Mouse (Mus musculus): ENCODE measurements around the gene Cacna2d3.

Cacna2d3 gene

DNA sequence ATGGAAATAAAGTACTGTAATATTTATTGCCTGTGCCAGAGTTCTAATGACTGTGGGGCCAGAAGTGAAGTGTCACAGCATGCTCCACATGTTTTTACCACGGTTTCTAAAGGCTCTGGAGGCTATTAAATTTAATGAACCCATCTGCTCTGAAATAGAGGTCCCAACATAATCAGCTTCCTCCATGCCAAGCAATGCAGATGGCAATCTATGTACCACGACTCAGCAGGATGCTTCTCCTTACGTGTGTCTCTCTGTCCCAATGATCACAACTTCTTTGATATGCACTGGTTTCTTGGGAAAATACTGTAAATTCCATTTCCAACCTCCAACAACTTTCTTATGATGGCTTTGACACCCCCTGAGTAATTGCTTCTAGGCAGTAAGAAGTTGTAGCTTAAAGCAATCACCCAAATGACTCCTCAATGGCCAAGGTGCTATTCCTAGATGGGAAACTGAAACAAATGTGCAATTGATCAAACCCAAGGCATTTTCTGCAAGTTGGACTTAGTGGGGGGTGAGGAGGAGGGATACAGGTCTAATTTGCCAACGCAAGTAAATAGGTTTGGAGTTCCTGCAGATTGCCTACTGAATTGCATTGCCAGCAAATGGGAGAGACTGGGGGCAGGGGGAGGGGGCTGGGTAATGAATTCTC, 557.5 kb downstream of the Cacna2d3 start:
- no peak for DNase-seq (ENCODE audit: low spot score)

DNA sequence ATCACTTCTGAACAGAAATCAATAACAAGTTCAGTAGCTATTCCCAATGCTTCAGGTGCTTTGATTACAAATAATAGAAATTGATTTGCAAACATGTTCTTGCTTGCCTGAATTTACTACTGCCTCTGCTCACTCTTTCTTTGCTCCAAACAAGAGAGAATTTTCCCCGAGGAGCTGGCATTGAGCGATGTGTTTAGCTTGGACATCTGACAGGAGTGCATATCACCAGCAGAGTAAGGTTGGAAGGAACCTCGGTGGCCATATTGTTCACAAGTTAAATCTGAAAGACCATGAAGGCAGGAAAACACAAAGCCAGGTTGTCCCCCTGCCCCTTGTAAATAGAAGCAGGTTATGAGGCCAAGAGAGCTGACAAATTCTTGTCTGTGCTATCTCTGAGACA, 561.9 kb downstream of the Cacna2d3 start:
- DNase-seq (ENCODE audit: low spot score): no peak

DNA sequence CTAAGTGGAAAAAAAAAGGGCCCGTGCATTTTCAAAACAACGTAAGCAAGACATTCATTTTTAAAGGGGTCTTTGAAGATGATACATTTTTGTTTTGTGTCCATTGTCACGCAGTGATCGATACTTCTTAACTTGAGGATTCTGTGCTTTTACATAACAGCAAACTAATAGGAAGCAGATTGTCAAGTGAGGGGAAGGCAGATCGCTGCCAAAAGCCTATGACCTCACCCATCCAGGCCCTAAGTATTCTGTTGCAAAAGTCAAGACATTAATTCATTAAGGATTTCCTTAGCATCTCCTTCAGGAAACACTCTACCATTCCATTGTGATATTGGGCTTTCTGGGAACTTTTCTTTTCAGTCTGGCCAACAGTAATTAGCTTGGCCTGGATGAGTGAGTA, 564.6 kb downstream of the Cacna2d3 start:
- no peak for DNase-seq (ENCODE audit: low spot score)

GRCm38 (mm10) chr14:29144184-29144583, 577.5 kb downstream of the Cacna2d3 start:
- DNase-seq (ENCODE audit: low spot score): no peak

DNA sequence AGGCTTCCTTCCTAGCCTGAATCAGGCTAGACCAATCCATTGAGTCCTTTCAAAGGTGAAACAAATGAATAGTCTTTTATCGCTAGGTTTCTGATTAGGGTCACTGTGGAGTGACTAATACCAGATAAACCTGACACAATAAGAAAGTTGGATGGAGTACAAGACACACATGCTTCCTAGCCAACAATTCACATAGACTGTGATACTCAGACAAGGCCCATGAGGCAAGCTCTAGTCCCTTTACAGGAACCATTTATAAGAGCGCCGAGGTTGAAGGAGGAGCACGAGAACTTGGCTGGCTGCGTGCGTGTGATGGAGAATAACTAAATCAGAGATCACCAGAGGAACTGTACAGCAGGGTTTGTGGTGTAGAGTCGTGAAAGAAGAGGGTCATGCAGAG, 584.0 kb downstream of the Cacna2d3 start:
- DNase-seq (ENCODE audit: low spot score): no peak

- DNase-seq (ENCODE audit: low spot score): no peak
Measured at GRCm38 (mm10) chr14:29137006-29137579, 584.6 kb downstream of the Cacna2d3 start.

- no peak for DNase-seq (ENCODE audit: low spot score)
Measured at GRCm38 (mm10) chr14:29134901-29135300, 586.8 kb downstream of the Cacna2d3 start.

- no peak for DNase-seq (ENCODE audit: low spot score)
Measured at GRCm38 (mm10) chr14:29130511-29130910, 591.2 kb downstream of the Cacna2d3 start.

DNA sequence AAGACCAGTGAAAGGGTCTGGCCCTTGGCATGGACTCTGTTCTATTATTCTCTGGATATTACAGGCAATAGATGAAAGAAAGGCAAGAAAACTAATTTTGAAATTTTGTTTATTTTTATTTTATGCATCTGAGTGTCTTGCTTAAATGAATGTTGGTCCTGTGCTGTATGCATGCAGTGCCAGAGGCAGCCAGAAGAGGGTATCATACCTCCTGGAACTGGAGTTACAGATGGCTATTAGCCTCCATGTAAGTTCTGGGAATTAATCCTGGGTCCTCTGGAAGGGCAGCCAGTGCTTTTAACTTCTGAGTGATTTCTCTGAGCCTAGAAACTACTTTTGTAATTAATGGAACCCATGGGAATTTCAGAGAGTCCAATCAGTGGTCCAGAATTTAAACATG, 597.8 kb downstream of the Cacna2d3 start:
- DNase-seq (ENCODE audit: low spot score): no peak

DNA sequence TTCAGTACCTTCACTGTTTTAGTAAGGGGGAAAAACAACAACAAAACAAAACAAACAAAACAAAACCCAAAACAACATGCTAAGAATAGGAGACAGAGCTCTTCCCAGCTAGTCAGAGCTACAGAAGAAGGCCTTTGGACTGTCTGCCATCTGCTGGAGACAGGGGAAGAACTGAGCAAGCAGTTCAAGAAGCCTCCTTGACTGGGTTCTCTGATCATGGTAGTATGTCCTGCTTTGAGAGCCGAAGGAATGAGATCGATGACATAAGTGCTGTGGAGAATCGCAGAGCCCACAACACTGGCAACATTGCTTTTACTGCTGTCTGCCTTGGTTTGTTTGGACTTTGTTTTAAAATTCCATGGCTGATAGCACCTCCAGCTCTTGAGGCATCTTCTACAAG, 598.9 kb downstream of the Cacna2d3 start:
- DNase-seq (ENCODE audit: low spot score): no peak

DNA sequence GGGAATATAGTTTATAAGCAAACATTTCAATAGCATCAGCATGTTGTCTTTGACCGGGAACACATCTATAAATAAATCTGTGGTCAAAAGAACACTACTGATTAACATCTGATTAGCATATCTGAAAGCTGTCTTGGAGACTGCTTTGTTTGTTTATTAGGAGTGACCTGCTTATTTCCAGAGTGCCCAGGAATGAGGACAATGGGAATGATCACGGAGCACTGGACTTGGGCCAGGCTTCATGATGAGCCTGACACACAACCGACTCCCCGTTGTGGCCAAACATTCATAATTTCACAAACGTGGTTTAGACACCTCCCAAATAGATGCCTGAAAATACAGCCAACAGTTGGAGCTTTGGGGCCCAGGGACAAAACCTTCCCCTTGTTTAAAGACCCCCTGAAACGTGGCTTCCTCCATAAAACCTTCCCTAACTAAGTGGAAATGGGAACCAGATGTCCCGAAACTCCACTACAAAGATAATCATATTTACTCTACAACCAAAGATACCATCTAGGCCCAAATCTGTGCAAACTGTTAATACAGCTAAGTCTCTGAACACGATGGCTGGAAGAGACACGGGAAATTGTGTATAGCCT, 607.7 kb downstream of the Cacna2d3 start:
- no peak for DNase-seq (ENCODE audit: low spot score)

DNA sequence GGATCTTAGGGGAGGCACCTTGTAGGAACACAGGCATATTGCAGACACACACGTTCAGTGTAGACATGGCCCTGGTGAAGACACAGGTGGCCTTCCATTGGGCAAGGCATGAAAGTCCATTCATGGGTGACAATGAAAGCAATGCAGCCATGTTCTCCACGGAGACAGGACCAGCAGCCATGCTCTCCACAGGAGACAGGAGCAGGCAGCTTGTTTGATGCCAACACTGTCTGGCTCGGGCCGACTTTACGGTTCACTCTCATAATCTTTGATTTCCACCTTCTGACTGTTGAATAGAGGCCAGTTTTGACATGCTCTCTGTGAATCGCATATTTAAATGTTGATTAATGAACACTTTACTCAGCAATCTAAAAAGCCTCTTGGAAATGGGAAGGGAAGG, 610.0 kb downstream of the Cacna2d3 start:
- DNase-seq (ENCODE audit: low spot score): no peak

- no peak for DNase-seq (ENCODE audit: low spot score)
Measured at GRCm38 (mm10) chr14:29110351-29111091, 611.1 kb downstream of the Cacna2d3 start.

DNA sequence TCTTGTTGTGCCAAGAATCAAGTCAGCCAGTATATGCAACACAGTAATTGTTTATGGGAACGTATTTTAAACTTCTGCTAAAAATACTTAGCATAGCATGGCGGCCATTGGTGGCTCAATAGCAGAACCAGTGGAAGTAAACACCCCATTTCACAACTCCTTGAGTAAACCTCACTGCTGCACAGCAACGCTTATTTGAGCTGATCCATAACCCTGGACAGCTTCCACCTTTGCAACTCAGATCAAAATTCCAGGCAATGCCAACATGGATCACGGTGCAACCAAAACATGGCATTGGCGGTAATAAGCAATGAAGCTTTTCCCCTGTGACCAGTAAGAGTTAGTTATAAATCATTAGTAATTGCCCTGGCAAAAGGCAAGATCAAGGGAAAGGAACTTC, 614.2 kb downstream of the Cacna2d3 start:
- DNase-seq (ENCODE audit: low spot score): no peak

GRCm38 (mm10) chr14:29097776-29098175, 623.9 kb downstream of the Cacna2d3 start:
- DNase-seq (ENCODE audit: low spot score): no peak

DNA sequence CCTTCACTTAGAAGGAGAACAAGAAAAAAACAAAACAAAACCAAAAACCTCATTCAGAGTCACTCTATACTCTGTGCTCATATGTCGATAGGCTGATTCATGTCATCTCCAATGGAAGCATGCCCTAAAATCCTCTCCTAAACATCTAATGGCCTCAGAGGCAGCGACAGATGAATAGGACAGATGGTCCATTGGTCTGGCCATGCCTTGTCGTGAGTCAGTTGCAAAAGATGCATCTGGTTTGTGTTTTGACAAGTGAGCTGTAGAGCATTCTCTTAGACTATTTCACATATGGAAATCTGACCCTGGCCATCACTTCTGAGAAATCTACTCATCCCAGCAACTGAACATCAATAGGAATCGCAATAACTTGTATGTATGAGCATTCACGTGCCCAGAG, 626.2 kb downstream of the Cacna2d3 start:
- DNase-seq (ENCODE audit: low spot score): no peak

DNA sequence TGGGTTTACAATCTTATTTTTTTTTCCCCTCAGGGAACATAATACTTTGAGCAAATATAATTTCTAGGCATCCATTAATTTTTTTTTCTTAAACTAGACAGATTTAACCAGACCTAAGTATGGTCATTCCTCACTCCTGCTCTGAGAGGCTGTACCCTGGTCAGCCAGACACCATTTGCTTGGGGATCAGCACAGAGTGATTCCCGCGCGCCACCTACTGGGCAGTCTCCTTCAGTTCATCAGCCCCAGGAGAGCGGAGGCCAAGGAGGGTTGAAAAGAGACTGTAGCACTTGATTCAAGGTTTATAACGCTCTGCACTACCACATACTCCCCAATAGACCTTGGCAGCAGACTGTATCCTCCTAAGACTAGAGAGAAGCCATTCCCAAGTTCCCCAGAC, 631.6 kb downstream of the Cacna2d3 start:
- DNase-seq (ENCODE audit: low spot score): peak; percentile 39

DNA sequence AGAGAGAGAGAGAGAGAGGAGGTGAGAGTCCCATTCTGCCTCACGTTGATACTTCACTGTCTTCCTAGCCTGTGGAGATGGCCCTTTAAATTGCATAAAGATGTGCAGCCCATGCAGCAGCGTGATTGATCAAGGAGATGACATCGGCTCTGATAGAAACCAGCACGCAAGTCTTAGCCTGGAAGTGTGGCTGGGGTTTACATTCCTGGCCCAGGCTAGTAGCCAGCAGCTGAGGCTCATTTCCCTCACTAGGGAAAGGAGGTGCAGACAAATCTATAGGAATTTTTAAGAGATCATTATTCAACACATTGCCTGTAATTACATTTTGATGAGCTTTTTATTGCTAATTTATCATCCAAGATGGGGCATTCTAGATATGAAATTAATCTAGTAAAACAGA, 635.1 kb downstream of the Cacna2d3 start:
- DNase-seq (ENCODE audit: low spot score): no peak

- DNase-seq (ENCODE audit: low spot score): no peak
Measured at GRCm38 (mm10) chr14:29085493-29086159, 636.0 kb downstream of the Cacna2d3 start.

DNA sequence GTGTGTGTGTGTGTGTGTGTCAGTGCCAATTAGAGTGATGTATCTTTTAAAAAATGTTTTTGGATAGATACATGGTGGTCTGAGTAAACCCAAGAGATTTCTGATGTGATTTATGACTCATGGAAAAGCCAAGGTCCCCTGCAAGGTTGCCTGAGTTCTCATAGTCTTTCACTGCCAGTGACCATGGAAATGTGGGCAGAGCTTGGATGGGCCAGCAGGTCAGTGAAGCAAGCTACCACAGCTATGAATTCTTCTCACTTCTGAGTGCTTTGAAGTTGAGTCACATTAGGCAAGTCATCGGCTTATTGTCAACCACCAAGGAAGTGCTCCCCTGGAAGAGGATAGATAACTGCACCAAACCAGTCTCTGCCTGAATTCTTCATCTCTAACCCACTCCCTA, 639.5 kb downstream of the Cacna2d3 start:
- DNase-seq (ENCODE audit: low spot score): no peak

DNA sequence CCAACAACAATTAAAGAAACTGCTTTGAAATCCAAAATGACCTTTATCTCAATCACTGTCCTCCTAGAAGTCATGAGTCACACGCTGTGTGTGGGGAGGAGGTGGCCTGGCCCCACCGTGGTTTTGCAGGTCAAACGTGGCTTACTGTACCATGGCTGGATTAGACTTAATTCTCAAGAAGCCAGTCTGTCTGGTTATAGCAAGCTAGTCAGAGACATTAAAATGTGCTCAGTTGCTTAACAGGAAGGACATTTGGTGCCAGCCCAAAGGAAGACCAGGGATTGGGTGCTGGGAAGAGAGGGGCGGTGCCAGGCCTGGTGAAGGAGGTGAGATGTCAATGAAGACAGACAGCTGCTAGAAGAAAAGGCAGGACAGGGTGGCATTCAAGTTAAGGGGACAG, 641.0 kb downstream of the Cacna2d3 start:
- DNase-seq (ENCODE audit: low spot score): no peak

DNA sequence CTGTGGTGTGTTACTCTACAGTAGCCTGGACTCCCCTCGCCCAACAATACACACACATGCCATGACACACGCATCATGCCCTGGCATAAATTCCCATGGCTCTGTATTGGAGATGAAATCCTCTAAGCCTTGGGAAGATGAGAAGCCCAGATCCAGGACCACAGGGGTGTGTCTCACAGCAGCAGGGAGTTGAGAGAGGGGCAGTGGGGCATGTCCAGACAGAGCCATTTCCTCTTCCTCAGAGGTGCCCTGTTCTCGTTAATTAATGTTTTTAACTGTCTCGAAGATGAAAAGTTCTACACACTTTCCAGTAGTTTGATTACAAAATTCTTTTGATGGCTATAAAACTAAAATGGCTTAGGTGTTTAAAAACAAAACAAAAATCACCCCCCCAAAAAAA, 641.4 kb downstream of the Cacna2d3 start:
- no peak for DNase-seq (ENCODE audit: low spot score)

DNA sequence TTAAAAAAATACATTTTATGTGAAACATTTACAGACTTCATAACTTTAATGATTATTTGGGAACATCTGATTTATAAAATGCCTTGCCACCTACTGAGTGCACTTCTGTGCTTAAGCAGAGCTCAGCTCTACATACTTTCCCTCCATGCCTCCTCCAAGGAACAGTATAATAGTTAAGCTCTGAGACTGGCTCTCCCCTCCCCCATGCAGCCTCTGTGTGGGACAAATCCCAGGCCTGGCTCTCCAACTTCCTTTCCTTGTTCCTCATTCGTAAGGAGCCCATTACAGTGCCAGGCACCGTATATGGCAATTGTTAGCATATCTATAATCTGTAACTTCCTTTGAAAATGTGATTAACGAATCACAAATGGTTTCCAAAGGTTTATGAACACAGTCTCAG, 644.2 kb downstream of the Cacna2d3 start:
- no peak for DNase-seq (ENCODE audit: low spot score)

Measured in ovary, postnatal 10 days (tissue).